Mouse (Mus musculus) megakaryocyte, embryonic 14.5 days (primary cell): ENCODE results near the gene Smad9. TPM values are rescaled to one million over a fixed set of nuclear protein-coding genes. Genes with fewer than 3 reads are reported as not detected.

Source experiments
- H3K27me3 ChIP-seq: replicated peaks from 2 replicates; pipeline ENCODE3; 2012; ENCODE audit warnings: inconsistent platforms
- H3K36me3 ChIP-seq: replicated peaks from 2 replicates; pipeline ENCODE3; 2012; ENCODE audit warnings: low read length, inconsistent platforms, mixed read lengths
- H3K4me1 ChIP-seq: 2 replicates; pipeline ENCODE4 v1.6.1; 2012; ENCODE audit warnings: inconsistent platforms
- H3K4me3 ChIP-seq: replicated peaks from 2 replicates; pipeline ENCODE3; 2012; ENCODE audit warnings: moderate library complexity, mild to moderate bottlenecking, inconsistent platforms
- H3K9me3 ChIP-seq: 2 replicates; pipeline ENCODE4 v1.6.1; 2012; ENCODE audit warnings: inconsistent platforms
- FLI1 ChIP-seq: IDR thresholded peaks from 2 replicates; pipeline ENCODE4 v1.6.1; 2012; ENCODE audit warnings: low read length, inconsistent platforms, mixed read lengths
- GATA1 ChIP-seq: IDR thresholded peaks from 3 replicates; pipeline ENCODE4 v1.6.1; 2012; ENCODE audit warnings: mixed read lengths, low read length, inconsistent platforms, borderline replicate concordance
- polyA plus RNA-seq: library from polyadenylated mRNA; stranded (reverse); fragments of >175 nt; gene quantifications from 2 replicates; pipeline ENCODE4 v1.2.3, GENCODE M21; 2012; ENCODE audit warnings: low replicate concordance; ENCODE audit not compliant: insufficient read depth

Gene Smad9
- polyA plus RNA-seq, 1 experiment = not detected

GRCm38 (mm10) chr3:54769349-54770275, 14.2 kb downstream of the Smad9 start:
- no peaks in the 10 kb centered on the region for H3K4me1 ChIP-seq
- TF ChIP-seq FLI1 = no peak
- TF ChIP-seq GATA1 = no peak
- H3K4me3 ChIP-seq = no peak overlapping the region
- H3K9me3 ChIP-seq = peaks cover 30% of the 10 kb centered on the region
- H3K36me3 ChIP-seq = no peaks in the 10 kb centered on the region
- H3K27me3 ChIP-seq = no peaks in the 10 kb centered on the region

DNA sequence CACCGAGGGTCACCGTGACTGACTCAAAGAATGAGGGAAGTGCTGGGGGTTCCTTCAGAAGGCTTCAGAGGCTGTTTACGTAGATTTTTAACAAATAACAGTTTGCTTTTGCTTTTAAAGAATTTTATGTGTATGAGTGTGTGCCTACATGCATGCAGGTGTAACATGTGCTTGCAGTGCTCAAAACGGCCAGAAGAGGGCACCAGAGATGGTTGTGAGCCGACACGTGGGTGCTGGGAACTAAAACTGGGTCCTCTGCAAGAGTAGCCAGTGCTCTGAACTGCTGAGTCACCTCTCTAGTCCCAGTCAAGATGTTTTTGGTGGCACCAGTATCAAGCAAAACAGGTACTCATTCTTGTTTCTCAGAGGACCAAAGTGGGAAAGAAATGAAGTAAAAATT, 18.2 kb downstream of the Smad9 start:
- no peaks in the 10 kb centered on the region for H3K27me3 ChIP-seq
- H3K36me3 ChIP-seq = no peaks in the 10 kb centered on the region
- H3K4me1 ChIP-seq = peaks cover 7% of the 10 kb centered on the region
- TF ChIP-seq GATA1 = no peak
- TF ChIP-seq FLI1 = no peak
- peaks cover 24% of the 10 kb centered on the region for H3K9me3 ChIP-seq
- no peak overlapping the region for H3K4me3 ChIP-seq

DNA sequence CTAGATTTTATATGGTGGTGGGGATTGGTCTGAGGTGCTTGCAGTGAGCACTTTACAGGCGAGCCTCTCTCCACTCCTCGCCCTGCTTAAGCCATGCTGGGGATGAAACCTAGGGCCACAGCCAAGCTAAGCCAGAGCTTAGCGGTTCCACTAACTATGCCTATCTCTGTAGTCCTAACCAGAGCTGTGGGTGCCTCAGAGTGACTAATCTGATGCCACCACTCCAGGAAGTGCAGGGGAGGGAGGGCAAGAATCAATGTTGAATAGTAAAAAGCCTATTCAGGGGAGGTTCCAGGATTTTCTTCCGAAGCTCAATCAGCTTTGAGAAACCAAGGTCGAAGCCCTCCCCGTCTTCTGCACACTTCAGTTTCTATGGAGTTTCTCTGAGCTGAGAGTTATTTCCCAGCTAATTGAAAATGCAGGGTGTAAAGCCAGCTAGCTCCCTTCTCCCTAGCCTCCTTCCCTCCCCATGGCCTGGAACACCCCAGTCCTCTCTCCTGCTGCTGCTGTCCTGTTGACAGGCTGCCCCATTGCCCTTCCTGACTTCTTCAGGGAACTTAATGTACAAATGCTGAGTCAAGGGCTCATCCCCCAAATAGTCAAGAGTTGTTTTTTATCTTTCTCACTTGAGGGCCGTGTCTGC, 20.7 kb downstream of the Smad9 start:
- no peak overlapping the region for H3K4me3 ChIP-seq

GRCm38 (mm10) chr3:54790601-54791000, 35.2 kb downstream of the Smad9 start:
- TF ChIP-seq GATA1 (no peak), FLI1 (no peak)
- H3K9me3 ChIP-seq = peaks cover 18% of the 10 kb centered on the region
- no peaks in the 10 kb centered on the region for H3K36me3 ChIP-seq
- H3K4me3 ChIP-seq = no peak overlapping the region
- no peaks in the 10 kb centered on the region for H3K4me1 ChIP-seq
- H3K27me3 ChIP-seq = no peaks in the 10 kb centered on the region

More for the DNA sequence above, 20.7 kb downstream of the Smad9 start:
- no peaks in the 10 kb centered on the region for H3K27me3 ChIP-seq
- no peak for TF ChIP-seq FLI1
- TF ChIP-seq GATA1 = no peak
- H3K4me1 ChIP-seq = peaks cover 7% of the 10 kb centered on the region
- peaks cover 27% of the 10 kb centered on the region for H3K9me3 ChIP-seq
- H3K36me3 ChIP-seq = no peaks in the 10 kb centered on the region

DNA sequence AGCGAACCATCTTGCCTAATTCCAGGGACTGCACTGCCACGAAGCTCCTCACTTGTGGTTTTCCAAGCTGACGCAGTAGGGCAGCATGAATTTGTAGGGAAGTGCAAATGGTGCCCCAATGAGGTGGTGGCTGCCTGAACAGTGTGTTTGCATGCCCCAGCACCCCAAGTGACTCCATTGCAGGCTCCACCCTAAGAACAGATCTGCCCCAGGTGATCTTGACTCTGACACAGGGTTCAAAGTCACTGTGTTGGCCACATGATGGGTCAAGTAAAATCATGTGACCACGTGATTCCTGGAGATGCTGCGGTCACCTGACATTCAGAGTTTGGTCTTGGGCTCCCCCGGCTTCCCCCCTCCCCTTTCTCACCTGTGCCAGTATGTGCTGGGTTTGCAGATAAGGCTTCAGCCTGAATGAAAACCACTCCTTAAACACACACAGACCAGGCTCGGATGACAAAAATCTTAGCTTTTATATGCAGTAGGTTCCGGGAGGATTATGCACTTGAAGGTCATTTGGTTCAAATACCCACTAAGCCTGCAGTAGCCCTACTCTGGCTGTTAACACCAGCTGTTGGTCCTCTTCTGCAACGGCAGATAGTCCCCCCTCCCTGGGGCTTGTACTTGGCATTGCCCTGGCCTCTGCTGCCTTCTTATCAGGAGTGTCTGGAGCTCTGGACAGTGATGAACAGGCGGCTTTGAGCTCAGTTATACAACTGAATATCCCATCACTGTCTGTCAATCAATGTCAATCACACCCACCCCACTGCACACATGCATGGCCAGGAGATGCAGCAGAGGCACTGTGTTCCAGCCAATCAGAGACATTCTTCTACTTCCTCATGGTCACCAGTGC, 36.7 kb downstream of the Smad9 start:
- TF ChIP-seq FLI1 (no peak), GATA1 (no peak)
- Histone ChIP-seq H3K36me3 (no peaks in the 10 kb centered on the region), H3K9me3 (peaks cover 15% of the 10 kb centered on the region), H3K27me3 (peaks cover 1% of the 10 kb centered on the region), H3K4me3 (no peak overlapping the region), H3K4me1 (peaks cover 2% of the 10 kb centered on the region; the same call in 1 of the 2 replicates)

DNA sequence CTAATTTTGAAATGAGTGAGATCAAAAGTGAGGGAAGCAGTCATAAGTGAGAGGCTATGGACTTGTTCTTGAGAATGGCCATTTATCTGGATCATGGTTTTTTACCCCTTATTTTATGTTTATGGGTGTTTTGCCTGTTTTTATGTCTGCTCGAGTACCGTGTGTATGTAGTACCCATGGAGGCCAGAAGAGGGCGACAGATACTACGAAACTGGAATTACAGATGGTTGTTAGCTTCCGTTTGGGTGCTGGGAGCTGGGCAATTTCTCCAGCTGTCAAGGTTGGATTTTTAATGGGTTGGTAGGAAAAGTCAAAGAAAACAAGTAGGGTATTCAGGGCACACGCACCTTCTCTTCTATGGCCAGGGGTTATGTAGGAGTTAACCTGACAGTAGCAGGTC, 38.4 kb downstream of the Smad9 start:
- Histone ChIP-seq H3K4me1 (peaks cover 7% of the 10 kb centered on the region; the same call in 1 of the 2 replicates), H3K4me3 (peak overlapping the region; percentile 10), H3K9me3 (peaks cover 15% of the 10 kb centered on the region), H3K36me3 (no peaks in the 10 kb centered on the region), H3K27me3 (peaks cover 9% of the 10 kb centered on the region)
- TF ChIP-seq GATA1 (no peak), FLI1 (no peak)

- TF ChIP-seq FLI1 = no peak
- no peak for TF ChIP-seq GATA1
- H3K36me3 ChIP-seq = no peaks in the 10 kb centered on the region
- H3K27me3 ChIP-seq = peaks cover 9% of the 10 kb centered on the region
- no peak overlapping the region for H3K4me3 ChIP-seq
- H3K4me1 ChIP-seq = peaks cover 7% of the 10 kb centered on the region; the same call in 1 of the 2 replicates
- peaks cover 15% of the 10 kb centered on the region for H3K9me3 ChIP-seq
Measured at GRCm38 (mm10) chr3:54795379-54795778, 40.0 kb downstream of the Smad9 start.

GRCm38 (mm10) chr3:54795806-54796205, 40.4 kb downstream of the Smad9 start:
- Histone ChIP-seq H3K4me3 (no peak overlapping the region), H3K36me3 (no peaks in the 10 kb centered on the region), H3K4me1 (peaks cover 7% of the 10 kb centered on the region; the same call in 1 of the 2 replicates), H3K9me3 (peaks cover 15% of the 10 kb centered on the region), H3K27me3 (peaks cover 9% of the 10 kb centered on the region)
- TF ChIP-seq FLI1 (no peak), GATA1 (no peak)

DNA sequence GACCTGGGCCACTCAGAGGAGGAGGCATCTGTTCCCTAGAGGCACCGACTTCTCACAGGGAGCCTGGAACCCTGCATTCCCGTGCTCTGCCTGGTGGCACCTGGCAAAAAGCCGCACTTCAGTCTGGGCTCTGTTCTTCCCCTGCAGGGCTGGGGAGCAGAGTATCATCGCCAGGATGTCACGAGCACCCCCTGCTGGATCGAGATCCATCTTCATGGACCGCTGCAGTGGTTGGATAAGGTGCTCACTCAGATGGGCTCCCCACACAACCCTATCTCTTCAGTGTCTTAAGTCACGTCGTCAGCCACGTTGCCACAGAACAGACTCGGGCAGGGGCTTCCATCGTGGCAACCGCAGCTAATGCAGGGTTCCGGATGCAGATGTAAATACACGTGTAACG, 41.8 kb downstream of the Smad9 start:
- H3K36me3 ChIP-seq = peaks cover 2% of the 10 kb centered on the region
- H3K9me3 ChIP-seq = peaks cover 15% of the 10 kb centered on the region

GRCm38 (mm10) chr3:54803713-54804112, 48.3 kb downstream of the Smad9 start:
- no peaks in the 10 kb centered on the region for H3K9me3 ChIP-seq
- H3K27me3 ChIP-seq = no peaks in the 10 kb centered on the region
- H3K4me1 ChIP-seq = peaks cover 25% of the 10 kb centered on the region
- TF ChIP-seq FLI1 = no peak
- TF ChIP-seq GATA1 = no peak
- H3K4me3 ChIP-seq = no peak overlapping the region
- peaks cover 35% of the 10 kb centered on the region for H3K36me3 ChIP-seq

More for the DNA sequence above, 41.8 kb downstream of the Smad9 start:
- Histone ChIP-seq H3K4me1 (peaks cover 7% of the 10 kb centered on the region; the same call in 1 of the 2 replicates), H3K4me3 (peak overlapping the region; percentile 28), H3K27me3 (peaks cover 9% of the 10 kb centered on the region)
- TF ChIP-seq GATA1 (no peak), FLI1 (no peak)
